Mouse (Mus musculus): ENCODE results near the gene BC055324.

The BC055324 gene

GRCm38 (mm10) chr1:163942056-163942455 is 52.5 kb downstream of the BC055324 start:
- no peak for DNase-seq

- no peak for DNase-seq
Measured at GRCm38 (mm10) chr1:163934591-163934990, 60.0 kb downstream of the BC055324 start.

- DNase-seq = no peak
Measured at GRCm38 (mm10) chr1:163931801-163932200, 62.8 kb downstream of the BC055324 start.

GRCm38 (mm10) chr1:163930458-163930794 is 64.2 kb downstream of the BC055324 start:
- no peak for DNase-seq

DNA sequence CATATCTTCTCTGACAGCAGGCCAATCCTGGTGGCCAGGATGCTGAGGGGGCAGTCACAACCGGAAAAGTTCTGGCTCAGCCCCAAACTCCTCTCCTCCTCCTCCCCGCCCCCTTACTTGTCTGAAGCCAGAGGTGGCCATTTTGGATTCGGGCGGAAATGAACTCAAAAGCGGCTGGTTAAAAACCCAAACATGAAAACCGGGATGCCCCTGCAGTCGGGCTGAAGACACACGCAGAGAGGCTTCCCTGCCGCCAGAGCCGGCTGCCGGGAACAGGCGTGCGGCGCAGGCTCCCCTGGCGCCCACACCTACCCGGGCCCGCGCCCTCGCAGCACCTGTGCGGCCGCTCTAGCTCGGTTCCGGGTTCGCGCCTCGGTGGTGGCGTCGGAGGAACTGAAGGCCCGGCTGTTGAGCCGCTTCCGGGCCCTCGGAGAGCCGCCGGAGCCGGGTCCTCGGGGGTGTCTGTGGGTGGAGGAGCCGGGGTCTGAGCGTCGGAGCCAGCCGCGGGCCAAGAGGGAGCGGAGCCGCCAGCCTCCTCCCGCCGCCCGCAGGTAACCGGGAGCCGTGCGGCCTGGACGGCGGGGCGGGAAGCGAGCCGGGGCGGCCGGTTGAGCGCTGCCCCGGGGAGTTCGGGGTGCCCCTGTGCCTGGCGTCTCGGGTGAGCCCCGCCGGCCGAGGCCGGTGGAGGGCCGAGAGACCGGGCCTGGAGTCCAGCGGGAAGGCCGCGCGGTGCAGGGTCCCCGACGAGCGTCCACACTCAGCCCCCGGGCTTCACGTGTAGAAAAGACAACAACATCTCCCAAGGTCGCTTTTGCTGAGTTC is 64.7 kb downstream of the BC055324 start:
- DNase-seq = peak; percentile 81 to 84

DNA sequence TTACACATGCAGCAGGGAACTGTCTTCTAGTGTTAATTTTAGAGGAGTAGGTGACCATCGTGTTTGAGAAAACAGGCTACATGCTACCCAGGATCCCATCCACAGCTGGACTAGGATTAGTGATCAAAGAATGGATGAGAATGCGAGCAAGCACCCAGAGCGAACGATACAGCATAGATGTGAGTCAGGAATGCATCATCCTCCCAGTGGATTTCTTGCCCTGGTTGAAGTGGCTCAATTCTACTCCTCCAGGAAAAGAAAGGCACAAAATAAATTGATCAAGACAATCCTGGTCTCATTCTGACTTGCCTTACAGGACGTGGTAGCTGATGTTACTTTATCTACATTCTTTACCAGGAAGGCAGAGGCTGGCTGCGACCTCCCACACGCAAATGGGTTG is 65.8 kb downstream of the BC055324 start, which contains the start of gene Scyl3:
Gene Scyl3 (plus strand): TSS at position 255 of the 400 bp plus-strand sequence.
- no peak for DNase-seq

DNA sequence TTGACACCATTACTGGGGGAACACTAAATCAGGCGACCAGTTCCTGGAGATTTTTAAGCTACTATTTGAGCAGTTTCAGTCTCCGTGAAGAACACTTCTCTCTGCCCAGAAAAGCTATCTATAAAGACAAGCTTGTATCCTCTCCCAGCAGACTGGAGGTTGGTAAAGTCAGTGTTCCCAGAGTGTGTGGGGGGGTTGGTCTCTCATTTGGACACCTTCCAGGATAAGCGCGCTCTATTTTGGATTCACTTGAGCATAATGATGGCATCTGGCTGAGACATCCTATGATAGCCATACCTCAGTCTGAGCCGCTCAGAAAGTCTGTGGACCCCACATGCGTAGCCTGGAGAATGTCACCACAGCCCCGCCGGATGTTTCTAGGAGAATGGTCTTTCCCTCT is 70.5 kb downstream of the BC055324 start:
- no peak for DNase-seq

GRCm38 (mm10) chr1:163917349-163918160 is 77.0 kb downstream of the BC055324 start:
- no peak for DNase-seq

DNA sequence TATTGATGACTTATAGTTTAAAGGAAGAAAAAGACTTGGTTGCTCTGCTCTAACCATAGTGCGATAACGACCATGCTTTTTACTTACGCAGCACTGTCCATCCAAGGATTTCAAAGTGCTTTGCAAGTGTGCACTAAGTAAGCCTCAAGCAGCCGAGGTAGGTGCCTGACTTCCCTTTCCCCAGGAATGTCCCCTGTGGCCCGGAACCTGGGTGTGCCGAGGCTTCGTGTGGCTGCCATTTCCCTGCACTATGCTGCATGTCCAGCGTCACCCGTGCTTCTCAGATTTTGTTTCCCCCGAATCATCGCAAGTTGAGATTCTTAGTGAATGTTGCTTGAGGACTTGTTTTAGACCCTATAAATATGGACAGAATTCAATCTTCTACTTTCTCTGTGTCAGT is 82.6 kb downstream of the BC055324 start:
- DNase-seq = no peak

DNA sequence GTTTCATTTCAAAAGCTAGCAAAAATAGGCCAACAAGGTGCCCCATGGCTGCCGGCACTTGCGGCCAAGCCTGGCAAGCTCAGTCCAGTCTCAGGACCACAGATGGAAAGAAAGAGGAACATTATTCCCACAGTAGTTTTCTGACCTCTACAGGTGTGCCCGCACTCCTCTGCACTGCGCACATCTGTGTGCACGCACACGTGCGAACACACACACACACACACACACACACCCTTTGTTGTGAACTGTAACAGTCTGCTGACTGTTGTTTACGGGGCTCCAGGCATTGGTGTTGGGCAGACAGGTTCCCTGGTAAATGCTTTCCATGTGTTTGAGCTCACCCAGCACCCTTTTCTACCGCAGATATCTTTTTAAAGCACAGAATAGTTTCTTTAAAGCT is 83.8 kb downstream of the BC055324 start:
- DNase-seq = no peak

DNA sequence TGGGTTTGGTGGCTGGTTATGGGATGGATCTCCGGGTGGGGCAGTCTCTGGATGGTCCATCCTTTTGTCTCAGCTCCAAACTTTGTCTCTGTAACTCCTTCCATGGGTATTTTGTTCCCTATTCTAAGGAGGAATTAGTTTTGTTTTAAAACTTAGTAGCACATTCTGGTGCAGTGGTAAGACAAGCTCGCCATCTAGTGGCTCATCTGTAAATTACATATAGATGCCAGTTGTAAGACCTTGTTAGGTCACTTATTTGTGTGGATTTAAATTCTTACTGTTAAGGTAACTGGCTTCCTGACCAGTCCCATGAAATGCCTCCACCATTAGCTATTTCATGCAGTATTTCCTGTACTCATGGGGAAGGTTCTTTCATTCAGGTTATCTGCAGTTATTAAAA is 84.3 kb downstream of the BC055324 start:
- no peak for DNase-seq

- no peak for DNase-seq
Measured at GRCm38 (mm10) chr1:163908389-163908788, 86.2 kb downstream of the BC055324 start.

DNA sequence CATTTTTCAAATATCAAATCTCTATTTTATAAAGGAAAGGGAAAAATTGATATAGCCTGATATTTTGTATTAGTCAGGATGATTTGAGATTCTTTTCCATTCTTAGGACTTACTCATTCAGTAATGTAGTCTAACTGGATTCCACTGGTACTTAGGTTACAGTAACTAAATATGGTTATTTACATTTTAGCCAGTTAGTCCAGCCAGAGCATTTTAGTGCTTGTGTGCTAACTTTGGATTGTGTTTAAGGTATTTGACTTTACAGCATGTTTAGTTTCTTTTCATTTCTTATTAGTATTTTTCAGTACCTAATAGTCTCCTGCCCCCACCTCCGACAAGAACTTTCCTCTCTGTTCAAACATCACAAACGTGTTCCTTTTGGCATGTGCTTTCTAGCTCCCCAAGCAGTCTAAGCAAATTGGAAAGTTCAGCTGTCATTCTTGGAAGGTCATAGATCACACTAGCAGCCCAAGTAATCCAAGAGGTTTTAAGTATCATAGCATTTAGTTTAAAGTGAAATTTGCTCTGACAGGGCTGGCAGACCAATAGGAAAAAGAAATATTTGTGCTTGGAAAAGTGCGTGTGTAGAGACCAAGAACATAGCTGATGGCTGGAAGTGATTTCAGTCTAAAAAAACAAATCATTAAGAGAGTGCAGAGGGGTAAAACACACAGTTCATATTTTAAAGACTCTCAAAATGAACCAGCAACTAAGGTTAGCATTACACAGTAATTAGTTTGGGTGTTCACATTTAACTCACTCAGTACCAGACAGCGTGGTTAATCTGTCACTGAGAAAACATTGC is 87.4 kb downstream of the BC055324 start:
- DNase-seq = no peak

- no peak for DNase-seq
Measured at GRCm38 (mm10) chr1:163903411-163903810, 91.2 kb downstream of the BC055324 start.

GRCm38 (mm10) chr1:163900168-163900567 is 94.4 kb downstream of the BC055324 start:
- DNase-seq = no peak

DNA sequence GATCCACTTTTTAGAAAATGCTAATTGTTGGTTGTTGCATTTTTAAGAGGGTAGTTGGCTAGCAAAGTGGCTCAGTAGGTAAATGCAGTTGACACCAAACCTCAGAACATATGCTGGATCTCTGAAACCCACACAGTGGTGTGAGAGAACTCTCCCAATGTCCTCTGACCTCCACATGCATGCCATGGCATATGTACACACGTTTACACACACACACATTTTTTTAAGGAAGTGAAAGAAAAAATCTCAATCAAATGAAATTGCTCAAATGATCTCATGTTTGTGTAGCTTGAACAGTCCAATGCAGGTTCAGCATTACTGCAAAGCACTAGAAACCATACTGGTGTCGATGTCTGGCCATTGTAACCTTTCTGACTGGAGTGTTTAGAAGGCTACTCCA is 95.0 kb downstream of the BC055324 start:
- DNase-seq = no peak

DNA sequence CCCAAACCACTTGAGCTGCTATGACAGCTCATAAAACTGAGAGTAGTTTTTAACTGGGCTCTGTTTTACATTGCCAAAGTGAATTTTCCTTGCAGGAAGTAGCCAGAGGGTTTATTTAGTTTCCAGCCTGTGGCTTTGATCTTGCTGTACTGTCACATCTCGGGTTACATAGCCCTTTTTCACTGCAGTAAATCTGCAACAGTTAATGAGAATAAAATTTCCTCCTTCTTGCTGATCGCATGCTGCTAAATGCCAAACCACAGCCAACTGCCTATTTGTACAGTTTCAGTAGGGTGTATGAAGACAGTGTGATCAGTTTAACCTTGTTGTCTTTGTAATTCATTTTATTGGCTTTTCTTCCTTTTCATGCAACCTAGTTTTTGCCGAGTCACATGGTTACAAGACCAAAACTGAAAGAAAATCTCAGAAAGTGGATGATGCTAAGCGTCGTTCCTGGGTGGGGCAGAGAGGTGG is 96.3 kb downstream of the BC055324 start:
- DNase-seq = no peak

All from spleen, adult 18-20 months (tissue).